Mouse (Mus musculus) cerebellum, postnatal 36 days (tissue): ENCODE measurements around the gene Tmc2.
A peak's percentile ranks its signal among the peaks of the same experiment; 100 is the strongest.

ENCODE experiments used
- DNase-seq, 2 experiments: peaks; one replicate each; pipeline ENCODE4 v3.0.0; 2021 to 2022; ENCODE audit warnings: mixed read lengths in 2 of 2

The Tmc2 gene

DNA sequence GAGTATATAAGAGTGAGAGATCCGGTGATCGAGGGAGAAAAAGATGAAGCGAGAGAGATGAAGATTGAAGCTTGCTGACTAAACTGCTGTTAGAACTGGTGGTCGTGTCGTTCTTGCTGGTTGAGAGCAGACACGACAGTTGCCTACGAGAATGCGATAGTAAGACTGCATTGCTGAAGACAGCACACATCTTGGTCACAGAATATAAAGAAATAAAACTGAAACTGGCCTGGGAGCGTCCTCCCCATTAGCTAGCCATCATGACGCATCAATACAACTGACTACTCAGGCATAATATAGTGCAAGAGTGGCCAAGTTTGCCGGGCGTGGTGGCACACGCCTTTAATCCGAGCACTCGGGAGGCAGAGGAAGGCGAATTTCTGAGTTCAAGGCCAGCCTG, at the start of gene Tmc2:
TSS of gene Tmc2 (plus strand) at position 301 of the 400 bp plus-strand sequence.
- DNase-seq, result no peak

DNA sequence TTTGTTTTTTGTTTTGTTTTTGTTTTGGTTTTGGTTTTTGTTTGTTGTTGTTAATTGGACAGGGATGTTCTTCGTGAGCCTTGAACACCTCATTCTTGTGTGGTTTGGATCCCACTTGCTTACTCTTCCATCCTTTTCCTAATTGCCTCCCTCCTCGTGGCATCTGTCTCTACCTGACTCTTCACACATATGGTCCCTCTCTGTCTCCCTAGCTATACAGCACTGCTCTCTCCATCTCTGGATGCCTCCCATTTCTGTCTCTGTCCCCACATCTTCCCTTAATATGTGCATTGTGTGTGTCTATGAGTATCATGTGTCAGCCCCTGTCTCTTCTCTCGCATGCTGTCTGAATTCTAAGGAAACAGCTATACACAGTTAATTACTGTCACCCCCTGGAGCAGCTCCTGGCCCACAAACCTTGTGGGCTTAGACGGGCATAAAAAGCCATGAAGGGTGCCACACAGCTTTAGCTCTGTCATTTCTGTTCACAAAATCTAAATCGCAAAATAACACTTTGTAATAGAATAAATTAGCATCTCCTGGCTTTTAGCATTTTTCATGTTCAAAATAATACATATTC, 48.8 kb upstream of the Tmc2 start:
- no peak for DNase-seq

DNA sequence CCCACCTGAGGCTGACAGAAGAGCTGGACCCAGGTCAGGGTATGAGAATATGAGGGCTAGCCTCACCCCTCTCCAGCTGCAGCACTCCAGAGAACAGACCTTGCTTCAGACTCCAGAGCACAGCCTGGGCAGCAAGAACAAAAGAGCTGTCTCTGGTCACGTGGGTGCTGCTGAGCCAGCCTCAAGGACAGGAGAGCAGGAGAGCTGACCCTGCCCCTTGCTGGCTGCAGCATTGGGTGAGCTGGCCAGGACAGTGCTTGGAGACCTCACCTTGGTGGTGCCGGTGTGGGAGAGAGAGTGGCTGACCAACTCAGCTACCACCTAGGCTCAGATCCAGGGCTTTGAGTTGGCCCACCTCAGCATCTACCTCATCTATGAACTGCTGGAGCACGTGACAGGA, 39.8 kb upstream of the Tmc2 start:
- no peak for DNase-seq

DNA sequence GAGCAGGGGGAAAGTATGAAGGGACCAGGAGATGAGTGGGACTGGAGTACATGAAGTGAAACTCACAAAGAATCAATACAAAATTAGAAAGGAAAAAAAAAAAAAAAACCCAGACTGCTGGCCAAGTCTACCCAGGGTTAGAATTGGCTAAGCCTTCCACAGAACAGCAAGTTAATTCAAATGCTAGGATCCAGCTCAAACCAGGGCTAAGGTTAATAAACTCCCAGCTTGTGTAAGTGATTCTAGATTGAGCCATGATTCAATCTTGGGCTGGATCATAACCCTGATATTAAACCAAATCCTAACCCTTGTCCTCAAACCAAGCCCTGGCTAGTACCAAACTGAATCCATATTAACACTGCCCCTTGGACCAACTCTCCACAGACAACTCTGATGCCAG, 39.1 kb upstream of the Tmc2 start:
- no peak for DNase-seq

DNA sequence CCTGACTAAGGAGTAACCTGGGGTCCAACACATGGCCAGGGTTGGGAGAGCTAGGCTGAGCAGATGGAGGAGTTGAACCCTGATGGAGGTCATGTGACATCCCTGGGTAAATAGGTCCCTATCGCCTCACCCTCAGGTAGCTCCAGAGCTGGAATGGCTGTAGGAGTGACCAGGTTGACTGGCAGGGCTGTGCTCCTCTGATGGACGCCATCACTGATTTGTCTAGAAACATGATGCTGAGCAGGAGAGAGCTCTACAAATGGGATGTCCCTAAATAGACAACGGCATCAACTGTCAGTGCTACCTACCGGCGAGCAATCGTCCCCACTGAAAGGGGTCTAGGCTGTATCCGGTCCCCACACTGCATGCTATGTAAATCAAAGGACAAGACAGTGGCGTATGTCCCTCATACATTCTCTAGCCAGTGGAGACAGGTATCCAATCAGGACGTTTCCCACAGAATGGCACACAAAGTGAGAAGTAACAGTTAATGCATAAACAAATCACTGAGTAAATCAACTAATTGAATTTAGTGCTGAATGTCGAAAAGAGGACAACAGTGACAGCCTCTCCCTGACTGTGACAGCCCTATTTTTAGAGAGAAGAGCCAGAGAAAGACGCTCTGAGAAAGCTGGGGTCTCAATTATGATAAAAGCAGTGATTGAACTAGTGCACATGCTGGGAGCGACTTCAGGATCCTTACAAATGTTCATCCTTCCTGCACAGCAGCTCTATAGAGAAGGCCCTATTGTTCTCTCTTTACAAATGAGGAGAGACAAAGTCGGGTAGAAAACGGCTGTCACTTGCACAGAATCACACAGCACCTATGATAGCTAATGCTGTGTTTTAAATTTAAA, 37.5 kb upstream of the Tmc2 start:
- DNase-seq, result no peak

DNA sequence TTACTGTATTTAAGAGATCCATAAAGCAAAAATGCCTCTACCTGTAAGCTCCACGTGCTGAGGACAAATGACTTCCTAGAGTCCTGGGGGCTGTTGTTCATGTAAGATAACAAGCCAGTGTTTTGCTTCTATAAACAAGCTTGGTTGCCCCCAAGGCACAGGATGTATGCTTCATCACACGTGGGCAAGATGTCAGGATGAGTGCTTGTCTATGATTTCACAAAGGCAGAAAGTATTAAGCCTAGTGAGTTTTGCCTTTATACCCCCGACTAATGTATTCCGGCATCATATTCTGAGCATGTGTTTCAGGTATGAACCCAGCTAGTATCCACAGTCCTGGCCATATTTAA, 36.9 kb upstream of the Tmc2 start:
- DNase-seq, result no peak

DNA sequence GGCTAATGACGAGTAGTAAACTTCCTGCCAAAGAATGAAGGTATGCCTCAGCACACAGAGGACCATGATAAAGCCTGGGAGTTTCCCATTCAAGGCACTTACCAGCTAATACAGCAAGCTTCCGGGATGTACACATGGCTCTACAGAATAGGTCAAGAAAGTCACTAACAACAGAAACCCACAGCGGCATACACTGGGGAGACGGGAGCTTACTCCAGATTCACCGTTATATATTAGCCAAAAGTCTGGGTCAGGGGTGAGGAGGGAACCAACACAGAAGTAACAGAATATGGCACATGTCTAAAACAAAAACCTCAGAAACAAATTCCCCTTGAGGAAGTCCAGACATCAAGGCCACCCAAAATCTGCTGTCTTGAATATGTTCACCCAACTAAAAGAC, 32.3 kb upstream of the Tmc2 start:
- DNase-seq, result no peak

DNA sequence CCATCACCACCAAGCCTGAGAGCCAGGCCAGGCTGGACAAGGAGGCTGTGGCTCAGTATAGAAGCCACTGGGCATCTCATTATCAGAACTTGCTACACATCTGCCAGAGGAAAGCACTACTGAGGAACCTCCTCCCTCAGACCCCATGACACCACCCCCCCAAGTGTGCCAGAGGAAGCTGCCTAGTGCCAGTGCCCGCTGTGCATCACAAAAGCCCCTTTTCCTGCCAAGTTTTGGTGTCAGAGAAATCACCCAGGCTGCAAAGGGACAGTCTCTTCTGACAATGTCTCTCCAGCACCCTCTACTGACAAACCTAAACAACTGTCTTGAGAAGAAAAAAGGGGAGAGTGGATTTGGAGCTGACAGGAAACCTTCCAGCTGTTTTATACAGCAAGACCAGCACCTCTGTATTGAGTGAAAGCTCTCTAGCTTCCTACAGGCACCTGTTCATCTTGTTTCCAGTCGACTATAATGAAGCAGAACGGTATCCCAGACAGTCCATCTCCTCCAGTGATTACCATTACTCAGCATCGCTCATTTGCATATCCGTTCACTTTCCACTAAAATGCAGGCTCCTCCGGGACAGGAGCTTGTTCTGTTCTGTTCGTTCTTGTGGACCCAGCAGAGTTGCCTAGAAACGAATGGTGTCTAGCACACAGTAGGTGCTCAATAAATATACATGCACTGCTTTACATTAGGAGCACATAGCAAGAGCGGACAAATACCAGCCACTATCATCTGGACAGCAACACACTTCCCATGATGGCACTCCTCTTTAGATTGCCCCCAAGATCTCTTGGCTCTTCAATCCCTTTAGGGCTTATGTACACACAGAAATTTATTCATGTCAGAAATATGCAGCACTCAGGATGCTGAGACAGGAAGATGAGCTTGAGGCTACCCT, 28.4 kb upstream of the Tmc2 start:
- peak; percentile 28 to 40 for DNase-seq

DNA sequence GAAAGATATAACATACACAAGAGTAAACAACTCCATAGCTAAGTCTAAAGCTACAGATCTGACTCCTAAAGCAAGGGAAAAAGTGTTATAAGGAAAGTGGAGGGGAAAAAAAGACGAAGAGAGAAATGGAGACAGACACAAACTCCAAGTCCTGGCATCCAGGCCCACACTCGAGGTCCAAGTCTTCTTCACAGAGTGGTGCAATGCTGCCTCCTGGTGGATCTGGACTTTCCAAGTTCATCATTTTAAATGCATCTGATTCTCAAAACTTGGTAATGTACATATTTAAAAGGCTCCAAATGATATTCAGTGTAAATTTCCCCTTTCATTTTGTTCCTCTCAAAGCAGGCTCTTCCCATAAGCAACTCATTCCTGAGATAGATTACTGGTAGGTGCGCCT, 27.1 kb upstream of the Tmc2 start:
- DNase-seq, result peak; percentile 42 to 48

DNA sequence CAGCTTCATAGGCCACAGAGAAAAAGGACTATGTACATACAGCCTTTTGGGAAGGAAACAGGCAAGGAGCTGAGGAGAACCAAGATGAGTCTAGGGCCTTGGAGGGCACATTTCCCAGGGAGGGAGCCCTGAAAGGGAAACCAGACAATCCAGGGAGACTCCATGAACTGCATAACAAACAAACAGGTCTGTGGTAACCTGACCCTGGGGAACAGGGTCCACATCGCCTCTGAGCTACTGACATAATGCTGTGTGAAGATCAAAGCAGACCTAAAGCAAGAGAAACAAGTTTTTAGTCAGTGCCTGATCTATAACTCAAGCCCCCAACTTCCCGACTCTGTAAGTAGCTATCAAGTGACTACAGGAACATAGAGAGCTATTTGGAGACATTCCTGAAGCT, 23.3 kb upstream of the Tmc2 start:
- no peak for DNase-seq

DNA sequence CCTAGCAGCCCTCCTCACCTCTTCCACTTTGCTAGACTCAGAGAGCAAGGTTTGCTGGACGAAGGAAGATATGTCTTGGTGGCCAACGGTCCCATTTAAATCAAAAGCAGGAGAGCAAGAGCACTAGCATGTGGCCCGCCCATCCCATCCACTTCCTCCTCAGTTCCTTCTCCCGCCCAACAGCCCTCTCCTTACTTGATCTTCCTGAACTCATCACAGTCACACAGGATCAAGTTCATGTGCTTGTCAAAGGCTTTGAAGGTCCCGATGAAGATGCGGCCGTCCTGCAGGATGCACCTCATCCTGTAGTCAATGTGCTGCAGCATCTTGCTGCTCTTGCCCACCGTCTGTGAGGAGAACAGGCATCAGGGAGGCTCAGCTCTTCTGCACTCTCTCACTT, 18.2 kb upstream of the Tmc2 start:
- DNase-seq, result no peak

DNA sequence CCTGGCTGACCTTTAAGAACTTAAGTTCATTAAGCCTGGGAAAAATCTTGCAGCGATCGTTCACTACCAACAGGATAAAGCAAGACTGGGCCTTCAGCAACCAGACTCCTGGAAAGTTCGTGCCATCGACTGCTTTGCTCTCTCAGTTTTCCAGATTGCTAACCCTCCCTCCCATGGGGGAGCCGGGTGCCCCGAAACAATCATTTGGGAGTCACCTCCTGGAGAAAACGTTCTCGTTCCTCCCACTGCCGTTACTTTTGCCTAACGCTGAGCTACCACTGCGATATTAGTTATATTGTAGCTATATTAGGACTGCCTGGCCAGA, 16.7 kb upstream of the Tmc2 start:
- peak in 1 of 2 experiments; percentile 13 for DNase-seq

DNA sequence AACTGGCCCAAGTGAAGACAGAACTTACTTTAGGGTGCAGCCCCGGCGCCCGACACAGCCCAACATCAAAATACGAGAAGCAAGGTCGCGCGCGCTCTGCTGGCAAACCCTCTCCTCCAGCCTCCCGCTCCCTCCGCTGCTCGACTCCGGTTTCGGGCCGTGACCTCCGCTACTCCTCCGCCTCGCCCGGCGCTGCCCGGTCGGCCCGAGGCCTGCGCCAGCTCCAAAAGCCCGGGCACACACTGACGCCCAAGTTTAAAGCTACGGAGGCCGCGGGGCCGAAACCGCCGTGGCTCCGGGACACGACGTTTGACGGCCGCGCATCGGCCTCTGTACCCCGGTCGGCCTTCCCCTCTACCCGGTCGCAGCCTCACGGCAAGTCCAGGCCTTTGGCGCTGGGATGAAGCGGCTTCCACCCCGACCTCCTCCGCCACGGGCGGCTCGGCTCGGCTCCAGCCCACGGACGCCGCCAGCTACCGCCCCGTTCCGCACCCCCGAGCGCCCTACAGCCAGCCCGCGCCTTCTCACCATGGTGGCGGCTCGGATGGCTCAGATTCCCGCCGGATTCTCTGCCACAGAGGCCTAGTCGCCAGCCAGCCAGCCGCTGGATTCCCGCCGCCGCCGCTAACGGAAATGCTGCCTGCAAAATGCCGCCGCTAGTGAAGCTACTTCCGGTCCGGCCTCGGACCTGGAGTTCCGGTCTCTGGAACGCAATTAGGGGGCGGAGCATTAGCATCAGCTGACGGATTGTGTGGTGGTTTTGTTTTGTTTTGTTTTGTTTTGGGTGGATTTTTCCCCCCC, 16.1 kb upstream of the Tmc2 start, which contains the start of gene Snrpb:
TSS of gene Snrpb (minus strand) at position 698 of the 801 bp plus-strand sequence.
- DNase-seq, result peak; percentile 88 to 90

DNA sequence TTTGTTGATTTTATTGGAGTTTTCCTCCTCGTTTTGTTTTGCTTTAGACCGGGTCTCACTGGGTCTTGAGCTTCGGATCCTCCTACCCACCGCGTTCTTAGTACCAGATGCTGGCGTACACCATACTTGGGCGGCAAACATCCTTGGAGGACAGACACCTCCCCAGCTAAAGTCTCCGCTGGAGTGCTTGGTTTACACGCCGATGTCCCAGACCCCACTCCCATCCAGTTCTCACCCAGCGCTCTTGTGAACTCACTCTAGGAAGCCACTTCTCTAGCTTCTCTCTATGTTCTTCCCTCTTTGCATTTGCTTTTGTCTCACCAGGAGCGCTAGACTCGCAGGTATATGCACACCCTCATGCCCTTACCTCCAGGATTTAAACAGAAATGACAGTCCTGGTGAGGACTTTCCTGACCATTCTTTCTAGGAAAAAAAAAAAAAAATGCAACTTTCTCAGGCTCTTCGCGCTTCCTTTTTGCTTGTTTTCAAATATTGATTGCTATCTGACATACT, 15.4 kb upstream of the Tmc2 start:
- DNase-seq, result no peak

DNA sequence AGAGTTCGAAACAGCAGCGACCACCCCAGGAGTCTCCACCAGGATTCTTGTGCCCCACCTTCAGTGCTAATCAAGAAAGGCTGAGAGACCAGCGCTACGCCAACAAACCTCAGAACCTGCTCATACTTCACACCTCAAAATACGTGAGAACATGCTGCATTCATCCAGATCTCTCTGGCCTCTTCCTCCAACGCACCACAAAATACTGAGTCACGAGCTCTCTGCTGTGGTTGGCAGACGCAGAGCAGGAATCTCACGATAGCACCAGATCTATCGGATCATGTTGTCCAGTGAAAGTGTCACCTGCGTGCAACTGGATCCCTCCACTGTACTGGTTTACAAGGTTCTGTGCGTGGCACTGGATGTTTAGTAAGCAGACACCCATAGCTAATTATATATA, 6.6 kb upstream of the Tmc2 start:
- no peak for DNase-seq

DNA sequence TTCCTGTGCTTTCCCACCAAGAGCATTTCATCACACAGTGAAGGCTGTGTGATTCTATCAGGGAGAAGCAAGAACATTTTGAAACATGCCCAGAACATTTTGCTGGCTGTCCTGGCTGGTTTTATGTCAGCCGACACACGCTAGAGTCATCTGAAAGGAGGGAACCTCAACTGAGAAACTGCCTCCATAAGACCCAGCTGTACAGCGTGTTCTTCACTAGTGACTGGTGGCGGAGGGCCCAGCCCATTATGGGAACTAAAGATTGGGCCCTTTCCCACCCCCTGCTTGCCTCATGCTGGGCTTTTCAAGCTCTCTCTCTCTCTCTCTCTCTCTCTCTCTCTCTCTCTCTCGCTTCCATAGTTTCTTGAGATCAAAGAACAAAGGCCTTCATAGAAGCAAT, 6.0 kb downstream of the Tmc2 start:
- DNase-seq, result no peak

DNA sequence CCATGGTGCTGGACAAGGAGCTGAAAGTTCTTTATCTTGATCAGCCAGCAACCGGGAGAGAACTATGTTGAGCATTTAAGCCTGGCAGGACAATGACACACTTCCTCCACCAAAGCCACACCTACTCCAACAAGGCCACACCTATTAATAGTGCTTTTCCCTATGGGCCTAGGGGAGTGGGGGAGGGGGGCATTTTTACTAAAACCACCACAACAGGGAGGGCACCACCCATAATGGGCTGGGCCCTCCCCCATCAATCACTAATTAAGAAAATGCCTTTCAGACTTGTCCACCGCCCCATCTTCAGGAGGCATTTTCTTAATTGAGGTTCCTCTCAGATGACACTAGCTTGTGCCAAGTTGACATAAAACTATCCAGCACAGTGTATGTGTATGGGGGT, 12.4 kb downstream of the Tmc2 start:
- DNase-seq, result no peak

DNA sequence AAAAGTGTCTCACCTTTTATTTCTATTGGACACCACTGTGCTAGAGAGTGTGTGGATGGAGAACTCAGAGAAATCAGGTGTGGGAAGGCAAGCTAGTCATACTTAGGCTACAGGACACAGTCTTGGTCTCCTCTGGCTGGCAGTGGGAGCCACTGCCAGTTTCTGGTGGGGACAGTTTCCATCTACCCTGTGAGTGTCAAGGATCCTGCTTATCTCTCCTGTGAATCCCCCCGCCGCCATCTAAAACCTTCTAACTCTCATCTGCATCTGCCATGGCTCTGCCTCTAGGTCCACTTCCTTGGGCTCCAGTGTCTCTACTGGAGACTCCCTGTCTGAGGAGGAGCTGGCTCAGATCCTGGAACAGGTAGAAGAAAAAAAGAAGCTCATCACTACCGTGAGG, 13.0 kb downstream of the Tmc2 start:
- DNase-seq, result no peak

DNA sequence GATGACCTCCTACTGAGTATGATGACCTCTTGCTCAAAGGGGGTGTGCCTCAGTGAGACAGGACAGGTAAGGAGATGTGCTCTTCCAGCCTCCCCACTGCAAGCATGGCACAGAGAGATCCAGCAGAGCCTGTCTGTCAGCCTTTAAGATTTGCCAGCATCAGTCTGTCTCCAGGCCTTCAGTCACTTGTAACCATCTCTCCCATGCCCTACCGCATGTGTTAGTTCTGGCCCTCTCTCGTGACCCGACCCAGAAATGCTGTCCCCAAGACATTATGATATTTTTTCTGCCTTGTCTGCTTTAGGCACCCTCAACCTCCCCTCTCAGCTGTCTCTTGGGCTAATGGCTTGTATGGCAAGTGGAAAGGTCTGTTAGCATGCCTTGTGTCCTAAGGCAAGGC, 14.6 kb downstream of the Tmc2 start:
- DNase-seq, result no peak

DNA sequence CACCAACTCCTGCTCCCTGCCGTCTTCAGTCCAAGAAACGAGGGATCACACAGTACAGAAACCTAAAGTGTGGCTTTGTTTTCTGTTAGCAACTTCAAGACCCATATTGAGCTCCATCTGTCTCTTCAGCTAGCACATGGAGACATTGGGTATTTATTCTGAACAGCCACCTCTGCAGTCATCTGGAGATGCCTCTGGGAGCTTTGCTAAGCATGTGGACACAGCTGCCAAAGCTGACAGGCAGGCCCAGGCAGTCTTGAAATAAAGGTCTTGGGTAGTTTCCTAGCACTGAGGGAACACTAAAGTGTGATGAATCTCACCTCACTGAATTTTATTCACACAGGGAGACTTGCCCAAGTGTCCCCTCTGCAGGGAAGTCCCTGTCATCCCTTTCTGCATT, 16.6 kb downstream of the Tmc2 start:
- DNase-seq, result no peak

DNA sequence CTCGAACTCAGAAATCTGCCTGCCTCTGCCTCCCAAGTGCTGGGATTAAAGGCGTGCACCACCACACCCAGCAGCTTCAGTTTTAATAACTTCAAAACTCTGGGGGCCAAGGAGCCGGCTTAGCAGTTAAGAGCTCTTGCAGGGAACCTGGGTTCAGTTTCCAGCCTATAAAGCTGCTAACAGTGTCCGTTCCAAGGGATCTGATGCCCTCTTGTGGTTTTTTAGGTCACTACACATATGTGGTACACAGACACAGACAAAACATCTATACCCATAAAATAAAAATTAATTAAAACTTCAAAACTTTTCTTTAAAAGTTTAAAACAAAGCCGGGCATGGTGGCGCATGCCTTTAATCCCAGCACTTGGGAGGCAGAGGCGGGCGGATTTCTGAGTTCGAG, 51.9 kb downstream of the Tmc2 start:
- peak; percentile 4 to 30 for DNase-seq

DNA sequence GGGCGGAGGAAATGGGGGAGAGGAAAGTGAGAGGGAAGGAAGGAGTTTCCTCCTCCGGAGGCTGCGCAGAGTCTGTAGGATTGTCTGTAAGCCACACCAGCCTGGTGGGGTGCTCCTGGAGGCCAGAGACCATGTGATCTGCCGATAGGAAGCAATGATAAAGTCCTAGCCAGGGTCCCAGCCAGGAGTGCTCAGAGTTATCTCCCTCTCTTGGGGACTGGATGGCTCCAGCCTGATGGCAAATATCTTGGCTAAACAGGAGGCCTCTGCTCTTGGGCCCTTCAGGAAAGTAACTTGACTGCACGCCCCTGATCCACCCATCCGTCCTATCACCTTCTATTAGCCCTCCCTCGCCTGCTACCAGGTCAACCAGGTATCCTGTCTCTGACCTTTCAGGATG, 53.2 kb downstream of the Tmc2 start:
- DNase-seq, result no peak

DNA sequence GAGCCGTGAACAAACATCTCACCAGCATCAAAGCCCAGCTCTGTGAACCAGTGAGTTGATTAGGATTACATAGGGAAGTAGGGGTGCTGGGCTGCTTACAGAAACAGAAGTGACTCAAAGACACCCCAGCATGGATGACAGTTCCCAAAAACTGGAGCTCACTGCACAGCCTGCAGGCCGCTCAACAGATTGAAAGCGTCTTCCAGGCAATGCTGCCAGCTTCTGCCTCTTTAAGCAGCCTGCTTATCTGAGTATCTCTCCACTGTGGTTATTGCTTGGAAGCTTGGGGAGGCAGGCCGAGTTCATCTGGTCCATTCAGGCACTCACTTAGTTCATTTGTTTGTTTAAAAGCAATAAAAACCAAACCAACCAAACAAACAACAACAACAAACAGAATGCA, 61.8 kb downstream of the Tmc2 start:
- DNase-seq, result no peak
